Mouse (Mus musculus) left cerebral cortex, postnatal 36 days (tissue): ENCODE results near the gene Pdzd2. TPM values are rescaled to one million over a fixed set of nuclear protein-coding genes. Genes with fewer than 3 reads are reported as not detected.
A peak's percentile ranks its signal among the peaks of the same experiment; 100 is the strongest.

Experiments
- DNase-seq, 2 experiments: peaks; one replicate each; pipeline ENCODE4 v3.0.0; 2021 to 2022; ENCODE audit warnings: low spot score in 2 of 2, mixed read lengths in 1 of 2
- intact Hi-C: fragments of 180-260 bp; cut with DNase I; formaldehyde crosslinking; loops from one replicate; pipeline ENCODE4 v1.15.1; 2025
- total RNA-seq, 2 experiments: library from RNA; stranded (reverse); gene quantifications; 2 replicates each; pipeline ENCODE4 v1.2.3; 2021

Gene Pdzd2
- total RNA-seq, 2 experiments from 2014 or later = 63.7 to 94.1 TPM

GRCm38 (mm10) chr15:12517314-12517813, 222.4 kb downstream of the Pdzd2 start:
- no peak for DNase-seq
- intact Hi-C loops = no loop called here

- DNase-seq = no peak
- intact Hi-C loops = no loop called here
Measured at GRCm38 (mm10) chr15:12515272-12515844, 224.4 kb downstream of the Pdzd2 start.

GRCm38 (mm10) chr15:12513526-12513925, 226.2 kb downstream of the Pdzd2 start:
- intact Hi-C loops = no loop called here
- no peak for DNase-seq

- intact Hi-C loops = no loop called here
Measured at GRCm38 (mm10) chr15:12508765-12509377, 230.9 kb downstream of the Pdzd2 start.

GRCm38 (mm10) chr15:12507523-12507922, 232.2 kb downstream of the Pdzd2 start:
- DNase-seq = no peak
- intact Hi-C loops = no loop called here

More at GRCm38 (mm10) chr15:12508765-12509377, 230.9 kb downstream of the Pdzd2 start:
- no peak for DNase-seq

- peak in 1 of 2 experiments; percentile 16 for DNase-seq
- intact Hi-C loops = no loop called here
Measured at GRCm38 (mm10) chr15:12506514-12506913, 233.2 kb downstream of the Pdzd2 start.

GRCm38 (mm10) chr15:12506085-12506484, 233.6 kb downstream of the Pdzd2 start:
- DNase-seq = no peak
- intact Hi-C loops = no loop called here

GRCm38 (mm10) chr15:12505556-12505955, 234.2 kb downstream of the Pdzd2 start:
- DNase-seq = no peak
- intact Hi-C loops = no loop called here

- intact Hi-C loops = no loop called here
- DNase-seq = no peak
Measured at GRCm38 (mm10) chr15:12503907-12504306, 235.8 kb downstream of the Pdzd2 start.

GRCm38 (mm10) chr15:12501924-12502548, 237.7 kb downstream of the Pdzd2 start:
- DNase-seq = no peak
- intact Hi-C loops = no loop called here

GRCm38 (mm10) chr15:12500674-12501073, 239.1 kb downstream of the Pdzd2 start:
- DNase-seq = no peak
- intact Hi-C loops = no loop called here

- DNase-seq = no peak
- intact Hi-C loops = no loop called here
Measured at GRCm38 (mm10) chr15:12494084-12494483, 245.6 kb downstream of the Pdzd2 start.

- intact Hi-C loops = no loop called here
- no peak for DNase-seq
Measured at GRCm38 (mm10) chr15:12493258-12493657, 246.5 kb downstream of the Pdzd2 start.

- intact Hi-C loops = no loop called here
- DNase-seq = peak; percentile 16 to 36
Measured at GRCm38 (mm10) chr15:12490969-12491368, 248.8 kb downstream of the Pdzd2 start.

GRCm38 (mm10) chr15:12490527-12490926, 249.2 kb downstream of the Pdzd2 start:
- DNase-seq = no peak

GRCm38 (mm10) chr15:12488316-12488715, 251.4 kb downstream of the Pdzd2 start:
- DNase-seq = no peak
- intact Hi-C loops = no loop called here

More at GRCm38 (mm10) chr15:12490527-12490926, 249.2 kb downstream of the Pdzd2 start:
- intact Hi-C loops = no loop called here

GRCm38 (mm10) chr15:12481261-12481660, 258.5 kb downstream of the Pdzd2 start:
- intact Hi-C loops = no loop called here
- no peak for DNase-seq

GRCm38 (mm10) chr15:12480369-12480768, 259.4 kb downstream of the Pdzd2 start:
- DNase-seq = no peak
- intact Hi-C loops = no loop called here

GRCm38 (mm10) chr15:12479326-12479725, 260.4 kb downstream of the Pdzd2 start:
- intact Hi-C loops = no loop called here
- DNase-seq = no peak

GRCm38 (mm10) chr15:12473596-12473995, 266.1 kb downstream of the Pdzd2 start:
- intact Hi-C loops = no loop called here
- no peak for DNase-seq

GRCm38 (mm10) chr15:12472646-12473045, 267.1 kb downstream of the Pdzd2 start:
- no peak for DNase-seq
- intact Hi-C loops = no loop called here
